Mouse (Mus musculus) liver, embryonic 14.5 days (tissue): ENCODE measurements at regions not wholly inside any gene's neighbourhood (a gene's known extent, or its start where the extent isn't known, plus 50 kb on each side); places are given as distances from the start of the nearest gene placed in this dataset.

Experiments used
- CTCF ChIP-seq: IDR thresholded peaks from 2 replicates; pipeline ENCODE4 v1.5.1; 2016; ENCODE audit warnings: antibody characterized with exemption, low read depth, control low read depth
- EP300 ChIP-seq: IDR thresholded peaks from 2 replicates; pipeline ENCODE4 v1.6.1; 2016; ENCODE audit warnings: antibody characterized with exemption, low read depth

DNA sequence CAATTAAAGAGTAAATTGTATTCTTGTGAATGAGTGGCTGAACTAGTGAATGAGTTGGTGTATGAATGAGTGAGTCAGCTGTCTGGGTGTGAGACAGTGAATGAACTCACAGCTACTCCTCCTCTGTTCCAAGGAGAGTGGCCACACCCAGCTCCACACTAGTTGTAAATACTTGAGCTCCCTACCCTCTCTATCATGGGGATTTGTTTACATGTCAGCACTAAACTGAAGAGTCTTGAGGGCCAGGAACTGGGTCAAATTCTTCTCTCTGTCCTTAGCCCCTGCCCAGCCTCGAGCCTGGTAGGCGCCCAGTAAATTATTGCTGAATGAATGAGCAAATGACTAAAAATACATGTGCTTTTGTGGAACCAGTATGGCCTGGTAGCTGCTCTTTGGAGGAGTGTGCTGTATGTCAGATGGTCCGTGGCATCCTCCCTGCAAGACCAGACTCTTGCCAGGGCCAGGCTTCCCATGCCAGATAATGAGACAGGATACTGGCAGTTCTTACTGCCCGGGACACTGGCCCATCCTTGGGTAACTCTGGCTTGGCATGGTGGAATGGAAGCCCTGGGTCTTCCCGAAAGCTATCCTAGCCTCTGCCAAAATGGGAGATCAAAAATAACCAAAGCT lies 94.8 kb upstream of the Rtl1 start:
- TF ChIP-seq CTCF (no peak), EP300 (no peak)
